Mouse (Mus musculus) kidney, postnatal 0 days (tissue): ENCODE measurements at regions not wholly inside any gene's neighbourhood (a gene's known extent, or its start where the extent isn't known, plus 50 kb on each side); places are given as distances from the start of the nearest gene placed in this dataset.

ENCODE experiments used
- ATAC-seq: fragments of 200-750 bp; cut with Nextera tagmentation; replicated peaks from 2 replicates; pipeline ENCODE4 v1.8.0; 2017; ENCODE audit warnings: low read depth, moderate number of reproducible peaks, moderate TSS enrichment, moderate library complexity; ENCODE audit not compliant: low FRiP score
- DNase-seq: peaks from one replicate; pipeline ENCODE4 v3.0.0-alpha.2; 2016; ENCODE audit warnings: low spot score
- H3K27ac ChIP-seq: fragments of 300-500 bp; sonication (generic); 2 replicates; pipeline ENCODE4 v1.5.1; 2014; ENCODE audit warnings: mild to moderate bottlenecking
- H3K27me3 ChIP-seq: fragments of 300-500 bp; sonication (generic); 2 replicates; pipeline ENCODE4 v1.6.1; 2014; ENCODE audit warnings: low read length, mixed read lengths; ENCODE audit not compliant: insufficient read depth
- H3K36me3 ChIP-seq: fragments of 300-500 bp; sonication (generic); 2 replicates; pipeline ENCODE4 v1.6.1; 2014; ENCODE audit warnings: low read length, mixed read lengths; ENCODE audit not compliant: insufficient read depth
- H3K4me1 ChIP-seq: fragments of 300-500 bp; sonication (generic); replicated peaks from 2 replicates; pipeline ENCODE4 v1.6.1; 2014; ENCODE audit warnings: antibody characterized with exemption, low read length, mixed read lengths; ENCODE audit not compliant: insufficient read depth
- H3K4me2 ChIP-seq: fragments of 300-500 bp; sonication (generic); 2 replicates; pipeline ENCODE4 v1.6.1; 2014; ENCODE audit warnings: mild to moderate bottlenecking, low read length, moderate library complexity, mixed read lengths
- H3K4me3 ChIP-seq: fragments of 300-500 bp; sonication (generic); replicated peaks from 2 replicates; pipeline ENCODE4 v1.5.1; 2014; ENCODE audit warnings: low read depth, low read length
- H3K9ac ChIP-seq: fragments of 300-500 bp; sonication (generic); 2 replicates; pipeline ENCODE4 v1.6.1; 2014; ENCODE audit warnings: low read depth, low read length
- H3K9me3 ChIP-seq: fragments of 300-500 bp; sonication (generic); replicated peaks from 2 replicates; pipeline ENCODE4 v1.6.1; 2016; ENCODE audit warnings: low read length, inconsistent platforms, mixed read lengths
- CTCF ChIP-seq: IDR thresholded peaks from 2 replicates; pipeline ENCODE4 v1.5.1; 2016; ENCODE audit warnings: antibody characterized with exemption, low read depth, mild to moderate bottlenecking, moderate library complexity
- WGBS: fragments of 180-500 bp; shearing (Covaris S2); extraction: QIAGEN DNeasy Blood & Tissue Kit; methylation state at CpG from one replicate; pipeline ENCODE4 v1.1.7; 2014; 5-methylcytosine and 5-hydroxymethylcytosine counted together

DNA sequence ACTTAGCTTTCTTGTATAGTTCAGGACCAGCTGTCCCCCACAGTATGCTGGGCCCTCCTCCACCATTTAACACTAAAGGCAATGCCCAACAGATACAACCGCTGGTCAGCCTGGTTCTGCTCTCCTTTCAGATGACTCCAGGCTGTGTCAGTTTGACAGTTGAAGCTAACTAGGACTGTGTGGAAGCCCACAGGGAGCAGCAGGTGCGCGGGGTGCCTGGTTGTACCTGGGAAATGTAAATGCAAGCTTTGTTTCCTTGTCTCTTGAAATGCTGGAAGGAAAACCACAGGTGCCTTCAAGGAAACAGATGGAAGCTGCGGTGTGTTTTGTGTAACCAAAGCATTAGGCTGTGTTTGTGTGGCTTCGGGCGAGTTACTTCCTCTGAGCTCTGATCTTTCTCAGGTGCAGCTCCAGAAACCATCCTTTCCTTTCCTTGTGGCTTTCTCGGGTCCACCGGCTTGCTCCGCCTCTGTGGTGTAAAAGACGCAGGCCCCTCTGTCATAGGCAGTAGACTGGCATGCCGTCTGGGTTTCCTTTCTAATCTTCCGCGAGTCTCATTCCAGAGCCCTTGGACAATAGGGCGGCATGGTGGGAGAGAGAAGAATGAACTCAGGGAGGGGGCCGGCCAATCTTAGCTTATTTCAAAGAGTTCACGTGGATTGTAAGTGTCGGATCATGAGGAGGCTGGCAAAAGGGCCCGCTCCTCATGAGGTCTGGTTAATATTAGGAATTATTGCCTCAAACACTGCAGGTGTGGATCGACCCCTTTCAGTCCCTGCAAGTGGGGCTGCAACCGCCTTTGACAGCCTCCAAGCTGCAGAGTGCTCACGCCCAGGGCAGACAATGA is 605.5 kb upstream of the Id2 start:
- Histone ChIP-seq H3K9ac (0 out of 2 replicates have a peak overlapping the region, but pooled peaks have one; percentile 18), H3K9me3 (no peaks in the 10 kb centered on the region), H3K4me1 (no peaks in the 10 kb centered on the region), H3K27me3 (no peaks in the 10 kb centered on the region), H3K4me3 (peak overlapping the region; percentile 17; the same call in 1 of the 2 replicates), H3K27ac (no peak overlapping the region), H3K36me3 (no peaks in the 10 kb centered on the region), H3K4me2 (peak overlapping the region; percentile 52)
- peak; percentile 7 for DNase-seq
- ATAC-seq, result no peak
- no peak for TF ChIP-seq CTCF
- WGBS, result 20% methylated on average over 21 of the region's 21 CpGs

DNA sequence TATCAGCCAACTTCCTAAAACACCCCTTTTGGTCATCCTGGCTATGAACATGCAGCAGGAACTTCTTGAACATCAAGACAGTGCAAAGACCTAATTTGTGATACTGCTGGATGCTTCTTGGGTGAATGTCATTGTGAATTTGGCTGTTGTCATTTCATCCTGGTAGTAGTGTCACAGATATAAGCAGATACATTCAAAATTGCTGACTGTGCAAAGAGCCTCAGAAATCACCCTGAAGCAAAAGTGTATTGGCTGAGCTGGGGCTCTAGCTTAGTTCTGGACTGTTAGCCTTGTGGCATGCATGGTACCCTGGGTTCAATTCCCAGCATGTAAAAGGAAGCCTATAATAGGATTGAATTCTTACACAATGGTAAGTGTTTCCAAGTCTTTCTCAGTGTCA is 590.1 kb upstream of the Id2 start:
- no peak overlapping the region for H3K4me3 ChIP-seq
- H3K27ac ChIP-seq, result no peak overlapping the region
- no peaks in the 10 kb centered on the region for H3K27me3 ChIP-seq
- no peak overlapping the region for H3K4me2 ChIP-seq
- DNase-seq, result no peak
- no peaks in the 10 kb centered on the region for H3K36me3 ChIP-seq
- no peaks in the 10 kb centered on the region for H3K4me1 ChIP-seq
- no peak overlapping the region for H3K9ac ChIP-seq
- H3K9me3 ChIP-seq, result no peaks in the 10 kb centered on the region
- TF ChIP-seq CTCF, result no peak
- no peak for ATAC-seq

DNA sequence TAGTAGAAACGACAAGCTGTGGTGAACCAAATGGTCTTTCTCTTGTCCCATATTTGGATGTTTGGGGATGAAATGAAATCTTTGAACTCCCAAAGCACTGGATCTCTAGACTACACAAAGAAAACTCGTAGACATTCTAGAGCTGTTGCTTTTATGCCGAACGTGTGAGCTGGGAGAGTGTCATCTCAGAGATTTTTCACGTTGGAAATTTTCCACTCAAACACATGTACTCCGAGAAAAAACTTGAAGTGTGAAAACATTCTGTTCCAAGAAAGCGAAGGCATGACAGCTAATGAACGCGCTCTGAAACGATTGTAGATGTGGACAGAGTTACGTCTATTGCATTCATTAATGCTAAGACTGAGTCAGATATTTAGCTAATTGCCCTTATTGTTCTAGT is 579.7 kb upstream of the Id2 start:
- H3K27ac ChIP-seq, result no peak overlapping the region
- H3K36me3 ChIP-seq, result no peaks in the 10 kb centered on the region
- ATAC-seq, result no peak
- no peak overlapping the region for H3K9ac ChIP-seq
- DNase-seq, result no peak
- no peaks in the 10 kb centered on the region for H3K9me3 ChIP-seq
- TF ChIP-seq CTCF, result no peak
- no peak overlapping the region for H3K4me2 ChIP-seq
- H3K27me3 ChIP-seq, result no peaks in the 10 kb centered on the region
- no peaks in the 10 kb centered on the region for H3K4me1 ChIP-seq
- WGBS, result 85% methylated on average over 11 of the region's 11 CpGs
- no peak overlapping the region for H3K4me3 ChIP-seq

DNA sequence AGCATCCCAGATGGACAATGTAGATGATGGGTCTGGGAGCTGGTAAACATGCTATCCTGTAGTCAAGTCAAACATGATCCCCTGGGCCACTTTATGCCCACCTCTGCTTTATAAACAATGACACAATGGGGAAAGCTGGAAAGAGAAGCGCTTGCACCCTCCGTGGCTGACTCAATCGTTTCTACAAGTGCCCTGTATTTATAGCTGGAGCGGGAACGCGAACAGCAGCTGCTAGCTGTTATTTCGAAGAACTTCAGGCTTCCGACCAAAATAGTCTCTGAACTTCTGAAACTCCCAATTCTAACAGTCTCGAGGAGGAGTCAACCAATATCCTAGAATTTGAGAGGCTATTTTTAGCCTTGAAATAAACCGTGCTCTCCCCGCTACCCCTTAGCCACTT is 571.4 kb upstream of the Id2 start:
- TF ChIP-seq CTCF, result no peak
- H3K4me2 ChIP-seq, result no peak overlapping the region
- H3K9ac ChIP-seq, result no peak overlapping the region
- no peak overlapping the region for H3K27ac ChIP-seq
- no peak overlapping the region for H3K4me3 ChIP-seq
- no peaks in the 10 kb centered on the region for H3K4me1 ChIP-seq
- DNase-seq, result peak; percentile 38
- no peak for ATAC-seq
- 74% methylated on average over 11 of the region's 11 CpGs for WGBS
- H3K9me3 ChIP-seq, result no peaks in the 10 kb centered on the region
- no peaks in the 10 kb centered on the region for H3K27me3 ChIP-seq
- H3K36me3 ChIP-seq, result no peaks in the 10 kb centered on the region

DNA sequence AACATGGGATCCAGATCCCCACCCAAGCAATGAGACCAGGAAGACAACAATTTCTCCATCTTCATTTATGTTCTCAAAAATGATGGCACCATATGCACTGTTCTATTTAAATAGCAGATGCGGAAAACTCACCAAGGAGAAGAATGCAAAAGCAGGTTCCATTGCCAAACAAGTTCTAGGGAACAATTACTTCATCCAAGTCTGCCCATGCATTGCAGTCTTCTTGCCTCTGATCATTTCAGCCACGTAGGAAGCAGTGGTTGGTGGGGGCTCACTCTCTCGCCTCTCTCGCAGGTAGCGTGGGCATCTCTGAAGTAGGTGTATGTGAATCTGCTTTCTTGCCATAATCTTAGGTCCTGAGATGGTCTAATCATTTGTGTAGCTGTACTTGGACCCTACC is 557.5 kb upstream of the Id2 start:
- Histone ChIP-seq H3K27ac (no peak overlapping the region), H3K9ac (no peak overlapping the region), H3K27me3 (no peaks in the 10 kb centered on the region), H3K4me1 (no peaks in the 10 kb centered on the region), H3K9me3 (no peaks in the 10 kb centered on the region), H3K4me2 (no peak overlapping the region), H3K4me3 (no peak overlapping the region), H3K36me3 (no peaks in the 10 kb centered on the region)
- DNase-seq, result no peak
- ATAC-seq, result no peak
- WGBS, result 95% methylated on average over 5 of the region's 5 CpGs
- TF ChIP-seq CTCF, result no peak

DNA sequence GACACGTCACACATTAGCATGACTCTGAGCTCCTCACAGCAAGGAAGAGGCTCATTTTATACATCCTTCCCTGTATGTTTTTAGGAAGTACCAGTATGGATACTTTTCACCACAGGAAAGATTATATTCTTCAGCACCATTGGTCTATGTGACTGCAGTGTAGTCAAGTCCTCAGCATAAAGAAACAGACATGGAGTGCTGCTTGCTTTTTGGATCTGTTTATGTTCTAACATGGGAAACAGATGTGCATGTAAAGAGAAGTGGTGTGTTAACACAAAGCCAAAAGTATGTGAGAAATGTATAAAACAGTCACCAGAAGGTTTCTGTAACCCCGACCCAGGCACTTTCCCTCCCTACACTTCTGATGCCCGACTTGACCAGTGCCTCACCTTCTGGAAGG is 553.3 kb upstream of the Id2 start:
- ATAC-seq (no peak), DNase-seq (no peak)
- H3K4me2 ChIP-seq, result no peak overlapping the region
- no peaks in the 10 kb centered on the region for H3K9me3 ChIP-seq
- 54% methylated on average over 3 of the region's 3 CpGs for WGBS
- H3K4me3 ChIP-seq, result no peak overlapping the region
- H3K9ac ChIP-seq, result no peak overlapping the region
- no peaks in the 10 kb centered on the region for H3K36me3 ChIP-seq
- no peaks in the 10 kb centered on the region for H3K27me3 ChIP-seq
- no peak for TF ChIP-seq CTCF
- H3K4me1 ChIP-seq, result no peaks in the 10 kb centered on the region
- H3K27ac ChIP-seq, result no peak overlapping the region

DNA sequence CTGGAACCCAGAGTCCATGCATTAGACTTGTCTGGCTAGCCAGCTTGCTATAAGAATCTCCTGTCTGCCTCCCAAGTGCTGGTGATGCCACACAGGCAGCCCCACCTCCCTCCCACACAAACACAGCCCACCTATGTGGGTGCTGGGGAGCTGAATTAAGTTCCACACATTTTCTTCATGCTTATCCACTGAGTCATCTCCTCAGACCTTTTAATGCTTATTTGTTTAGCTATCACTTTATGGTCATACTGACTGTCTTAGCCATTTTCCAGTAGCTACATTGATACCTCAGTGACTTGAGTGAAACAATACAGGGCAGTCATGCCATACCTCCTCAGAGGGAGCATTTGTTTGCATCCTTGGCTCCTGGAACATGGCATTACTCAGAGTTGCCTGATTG is 531.1 kb upstream of the Id2 start:
- no peak overlapping the region for H3K27ac ChIP-seq
- H3K9me3 ChIP-seq, result no peaks in the 10 kb centered on the region
- no peaks in the 10 kb centered on the region for H3K27me3 ChIP-seq
- H3K36me3 ChIP-seq, result no peaks in the 10 kb centered on the region
- TF ChIP-seq CTCF, result no peak
- ATAC-seq (no peak), DNase-seq (no peak)
- no peak overlapping the region for H3K9ac ChIP-seq
- no peak overlapping the region for H3K4me2 ChIP-seq
- H3K4me1 ChIP-seq, result no peaks in the 10 kb centered on the region
- no peak overlapping the region for H3K4me3 ChIP-seq
